Mouse (Mus musculus) megakaryocyte, embryonic 14.5 days (primary cell): ENCODE results near the gene Ephx1.

Experiments used
- FLI1 ChIP-seq: IDR thresholded peaks from 2 replicates; pipeline ENCODE4 v1.6.1; 2012; ENCODE audit warnings: low read length, inconsistent platforms, mixed read lengths
- GATA1 ChIP-seq: IDR thresholded peaks from 3 replicates; pipeline ENCODE4 v1.6.1; 2012; ENCODE audit warnings: mixed read lengths, low read length, inconsistent platforms, borderline replicate concordance

GRCm38 (mm10) chr1:181009011-181009590 lies 11.6 kb downstream of the Ephx1 start:
- TF ChIP-seq GATA1 (no peak), FLI1 (no peak)
